Mouse (Mus musculus): ENCODE measurements around the gene Tubb2b. TPM values are rescaled to one million over a fixed set of nuclear protein-coding genes. Genes with fewer than 3 reads are reported as not detected.
"Not testable (repeated sequence)": the region's sequence is repeated elsewhere in the genome, so short reads cannot be mapped to it uniquely, and the experiment has no call there.

Tubb2b gene
- polyA plus RNA-seq, 1 experiment from 2014 or later: 24.8 TPM

DNA sequence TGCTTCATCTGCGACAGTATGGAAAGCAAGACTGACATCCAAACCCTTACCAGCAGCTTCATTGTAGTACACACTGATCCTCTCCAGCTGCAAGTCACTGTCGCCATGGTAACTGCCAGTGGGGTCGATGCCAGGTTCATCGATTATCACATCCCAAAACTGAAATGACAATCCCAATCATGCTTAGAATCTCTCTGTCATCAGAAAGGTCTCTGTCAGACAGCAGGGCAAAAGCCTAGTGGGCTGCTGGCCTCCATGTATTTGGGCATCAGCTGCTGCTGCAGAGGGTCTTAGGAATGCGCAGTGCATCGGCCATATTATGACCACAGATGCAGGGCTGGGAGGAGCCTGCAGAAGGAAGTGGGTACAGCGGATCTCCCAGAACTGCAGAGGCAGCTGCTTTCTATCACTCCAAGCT is 41.4 kb downstream of the Tubb2b start:
- no peaks in the 10 kb centered on the region for H3K9me3 ChIP-seq (replicated peaks; ENCODE audit: low read length)
- H3K4me2 ChIP-seq (ENCODE audit: low read length): no peak overlapping the region
- ATAC-seq (replicated peaks; ENCODE audit: low FRiP score, low read depth) (no peak), DNase-seq (ENCODE audit: low spot score) (no peak)
- no peak overlapping the region for H3K27ac ChIP-seq
- WGBS: 67% methylated on average over 7 of the region's 7 CpGs
- TF ChIP-seq CTCF (IDR thresholded peaks at IDR 0.05; ENCODE audit: low read depth): no peak
- H3K4me1 ChIP-seq (replicated peaks; ENCODE audit: insufficient read depth, low read length): 0 out of 2 replicates have a peak, but pooled peaks cover 3% of the 10 kb centered on the region
- H3K9ac ChIP-seq (ENCODE audit: low read depth, low read length): no peak overlapping the region
- H3K4me3 ChIP-seq (replicated peaks; ENCODE audit: low read depth, low read length): no peak overlapping the region
- no peaks in the 10 kb centered on the region for H3K36me3 ChIP-seq (ENCODE audit: insufficient read depth, low read length)
- no peaks in the 10 kb centered on the region for H3K27me3 ChIP-seq (ENCODE audit: insufficient read depth, low read length)

DNA sequence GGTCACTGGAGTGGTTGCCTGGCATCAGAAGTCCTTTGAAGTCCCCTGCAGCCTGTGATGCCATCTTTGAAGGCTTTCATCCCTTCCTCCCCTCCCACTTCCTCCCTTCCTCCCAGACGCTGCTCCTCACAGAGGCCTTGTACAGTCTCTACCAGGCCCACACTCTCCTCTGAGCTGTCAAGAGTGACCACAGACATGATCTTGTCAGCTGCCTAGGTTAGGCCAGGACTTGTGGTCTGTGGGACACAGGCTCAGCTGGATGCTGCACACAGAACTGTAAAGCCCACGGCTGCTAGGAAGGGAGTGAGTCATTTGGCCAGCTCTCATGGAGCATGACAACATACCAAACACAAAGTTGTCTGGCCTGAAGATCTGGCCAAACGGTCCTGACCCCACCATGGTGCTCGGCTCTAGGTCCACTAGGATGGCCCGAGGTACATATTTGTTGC is 42.0 kb downstream of the Tubb2b start:
- not testable (repeated sequence) for H3K4me2 ChIP-seq (ENCODE audit: low read length); H3K27me3 ChIP-seq (ENCODE audit: insufficient read depth, low read length); H3K9me3 ChIP-seq (replicated peaks; ENCODE audit: low read length); H3K27ac ChIP-seq; DNase-seq (ENCODE audit: low spot score); H3K36me3 ChIP-seq (ENCODE audit: insufficient read depth, low read length); H3K9ac ChIP-seq (ENCODE audit: low read depth, low read length); H3K4me3 ChIP-seq (replicated peaks; ENCODE audit: low read depth, low read length); H3K4me1 ChIP-seq (replicated peaks; ENCODE audit: insufficient read depth, low read length)
- 41% methylated on average over 5 of the region's 5 CpGs for WGBS
- ATAC-seq (replicated peaks; ENCODE audit: low FRiP score, low read depth): peak; percentile 33; the same call in 1 of the 2 replicates

DNA sequence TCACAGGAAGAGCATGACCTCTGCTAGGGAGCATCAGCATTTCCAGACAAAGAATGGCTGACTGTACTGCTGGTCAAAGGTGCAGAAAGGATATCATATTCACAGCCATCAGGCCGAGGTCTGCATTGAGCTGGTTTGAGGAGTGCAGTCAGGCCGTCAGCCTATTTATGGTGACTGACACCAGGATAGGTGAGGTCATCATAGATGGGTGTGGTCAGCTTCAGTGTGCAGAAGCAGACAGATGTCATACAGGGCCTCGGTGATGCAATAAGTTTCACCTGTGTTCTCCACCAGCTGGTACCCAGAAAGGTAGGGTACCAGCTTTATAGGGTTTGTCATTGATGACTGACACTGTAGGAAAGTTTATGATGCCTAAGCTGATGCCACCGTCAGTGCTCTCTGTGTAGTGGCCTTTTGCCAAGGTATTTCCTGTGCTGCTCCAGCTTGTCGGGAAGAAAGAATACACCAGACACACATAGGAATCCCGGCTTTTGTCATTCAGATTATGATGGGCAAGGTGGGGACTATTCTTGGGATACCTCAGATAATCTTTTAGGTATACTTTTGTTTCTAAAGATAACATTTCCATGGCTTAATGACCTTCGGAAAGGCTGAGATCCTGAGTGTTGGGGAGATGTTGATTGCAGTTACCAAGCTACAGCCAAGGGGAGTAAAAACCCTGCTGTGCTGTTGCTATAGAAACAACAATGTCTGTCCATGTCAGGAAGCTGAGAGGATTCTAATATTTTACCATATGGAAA is 43.0 kb downstream of the Tubb2b start:
- Histone ChIP-seq H3K4me2 (ENCODE audit: low read length) (no peak overlapping the region), H3K36me3 (ENCODE audit: insufficient read depth, low read length) (no peaks in the 10 kb centered on the region), H3K27ac (no peak overlapping the region), H3K9me3 (replicated peaks; ENCODE audit: low read length) (no peaks in the 10 kb centered on the region), H3K27me3 (ENCODE audit: insufficient read depth, low read length) (no peaks in the 10 kb centered on the region), H3K4me1 (replicated peaks; ENCODE audit: insufficient read depth, low read length) (0 out of 2 replicates have a peak, but pooled peaks cover 3% of the 10 kb centered on the region), H3K4me3 (replicated peaks; ENCODE audit: low read depth, low read length) (no peak overlapping the region), H3K9ac (ENCODE audit: low read depth, low read length) (no peak overlapping the region)
- 50% methylated on average over 7 of the region's 7 CpGs for WGBS
- DNase-seq (ENCODE audit: low spot score): no peak
- no peak for TF ChIP-seq CTCF (IDR thresholded peaks at IDR 0.05; ENCODE audit: low read depth)
- ATAC-seq (replicated peaks; ENCODE audit: low FRiP score, low read depth): no peak

DNA sequence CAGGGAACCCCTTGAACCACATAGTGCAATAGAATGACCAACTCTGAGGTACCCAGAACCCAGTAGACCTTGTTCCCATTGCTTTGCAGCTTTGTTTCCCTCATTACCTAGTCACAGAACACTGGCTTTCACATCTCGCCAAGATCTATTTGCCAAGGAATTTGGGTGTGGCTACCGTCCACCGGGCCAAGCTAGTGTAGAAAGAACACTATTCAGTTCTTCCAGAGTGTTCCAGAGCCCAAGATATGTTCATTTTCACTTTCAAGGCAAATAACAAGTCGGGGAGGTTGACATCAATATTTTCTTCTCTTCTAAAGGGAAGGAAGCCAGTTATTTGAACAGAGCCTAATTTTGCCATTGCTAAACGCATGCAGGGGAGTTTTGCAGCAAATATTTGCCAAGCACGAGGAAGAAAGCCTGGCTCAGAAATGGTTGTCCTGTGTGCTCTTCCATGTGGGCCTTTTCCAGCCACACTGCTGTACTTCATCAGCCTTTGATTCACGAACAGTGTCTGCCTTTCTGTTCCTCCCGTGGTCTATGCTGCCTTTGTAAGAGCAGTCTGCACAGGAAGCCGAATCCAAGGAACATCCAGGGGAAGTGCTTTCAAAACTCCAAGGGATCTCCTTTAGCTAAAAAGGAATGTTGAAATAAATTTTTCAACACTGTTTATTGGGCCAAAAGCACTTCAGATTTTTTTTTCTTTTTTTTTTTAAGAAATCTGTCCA is 46.1 kb downstream of the Tubb2b start:
- 0 out of 2 replicates have a peak, but pooled peaks cover 3% of the 10 kb centered on the region for H3K4me1 ChIP-seq (replicated peaks; ENCODE audit: insufficient read depth, low read length)
- H3K9ac ChIP-seq (ENCODE audit: low read depth, low read length): no peak overlapping the region
- no peaks in the 10 kb centered on the region for H3K36me3 ChIP-seq (ENCODE audit: insufficient read depth, low read length)
- no peak for ATAC-seq (replicated peaks; ENCODE audit: low FRiP score, low read depth)
- DNase-seq (ENCODE audit: low spot score): no peak
- H3K4me3 ChIP-seq (replicated peaks; ENCODE audit: low read depth, low read length): no peak overlapping the region
- WGBS: 63% methylated on average over 9 of the region's 9 CpGs
- TF ChIP-seq CTCF (IDR thresholded peaks at IDR 0.05; ENCODE audit: low read depth): no peak
- no peaks in the 10 kb centered on the region for H3K9me3 ChIP-seq (replicated peaks; ENCODE audit: low read length)
- H3K4me2 ChIP-seq (ENCODE audit: low read length): no peak overlapping the region
- H3K27me3 ChIP-seq (ENCODE audit: insufficient read depth, low read length): no peaks in the 10 kb centered on the region
- no peak overlapping the region for H3K27ac ChIP-seq

DNA sequence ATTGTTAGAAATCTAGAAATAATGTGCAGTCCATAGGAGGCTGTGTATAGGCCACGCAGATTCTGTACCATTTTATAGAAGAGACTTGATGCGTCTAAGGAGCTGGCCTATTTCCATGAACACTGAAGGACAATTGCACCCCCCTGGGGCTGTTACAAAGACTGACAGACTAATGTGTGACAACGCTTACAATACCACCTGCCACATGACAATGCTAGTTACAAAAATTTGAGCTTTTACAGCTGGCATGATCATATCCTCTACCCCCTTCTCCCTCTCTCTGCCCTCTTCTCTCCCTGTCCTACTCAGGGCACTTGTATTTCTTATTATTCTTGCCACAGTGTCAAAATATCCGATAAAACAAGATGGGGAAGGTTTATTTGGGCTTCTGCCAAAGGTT is 48.3 kb downstream of the Tubb2b start:
- no peaks in the 10 kb centered on the region for H3K36me3 ChIP-seq (ENCODE audit: insufficient read depth, low read length)
- ATAC-seq (replicated peaks; ENCODE audit: low FRiP score, low read depth) (no peak), DNase-seq (ENCODE audit: low spot score) (no peak)
- peaks cover 8% of the 10 kb centered on the region for H3K4me1 ChIP-seq (replicated peaks; ENCODE audit: insufficient read depth, low read length)
- no peak overlapping the region for H3K4me2 ChIP-seq (ENCODE audit: low read length)
- no peak overlapping the region for H3K9ac ChIP-seq (ENCODE audit: low read depth, low read length)
- 76% methylated on average over 4 of the region's 4 CpGs for WGBS
- no peak overlapping the region for H3K27ac ChIP-seq
- TF ChIP-seq CTCF (IDR thresholded peaks at IDR 0.05; ENCODE audit: low read depth): no peak
- no peaks in the 10 kb centered on the region for H3K9me3 ChIP-seq (replicated peaks; ENCODE audit: low read length)
- no peak overlapping the region for H3K4me3 ChIP-seq (replicated peaks; ENCODE audit: low read depth, low read length)
- no peaks in the 10 kb centered on the region for H3K27me3 ChIP-seq (ENCODE audit: insufficient read depth, low read length)

DNA sequence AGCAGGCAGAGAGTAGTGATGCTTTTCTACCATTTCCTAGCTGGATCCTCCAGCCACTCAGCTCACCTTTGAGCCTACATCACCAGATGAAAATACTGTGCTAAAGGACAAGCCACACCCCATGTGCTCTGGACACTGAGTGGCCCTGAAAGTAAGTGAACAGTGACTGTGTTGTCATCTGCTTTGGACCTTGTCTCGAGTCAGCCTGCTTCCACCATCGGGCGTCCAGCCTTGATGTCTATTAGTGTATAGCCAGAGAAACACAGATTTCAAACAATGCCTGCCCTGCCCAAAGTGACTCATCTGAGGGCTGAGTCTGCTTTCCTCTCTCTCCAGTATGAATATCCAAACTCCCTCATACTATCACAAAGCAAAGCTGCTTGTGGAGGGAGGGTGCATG is 50.5 kb downstream of the Tubb2b start:
- Histone ChIP-seq H3K9ac (ENCODE audit: low read depth, low read length) (no peak overlapping the region), H3K27me3 (ENCODE audit: insufficient read depth, low read length) (no peaks in the 10 kb centered on the region), H3K27ac (no peak overlapping the region), H3K4me3 (replicated peaks; ENCODE audit: low read depth, low read length) (no peak overlapping the region), H3K4me2 (ENCODE audit: low read length) (no peak overlapping the region), H3K36me3 (ENCODE audit: insufficient read depth, low read length) (no peaks in the 10 kb centered on the region), H3K9me3 (replicated peaks; ENCODE audit: low read length) (no peaks in the 10 kb centered on the region), H3K4me1 (replicated peaks; ENCODE audit: insufficient read depth, low read length) (peaks cover 14% of the 10 kb centered on the region)
- no peak for DNase-seq (ENCODE audit: low spot score)
- ATAC-seq (replicated peaks; ENCODE audit: low FRiP score, low read depth): no peak
- TF ChIP-seq CTCF (IDR thresholded peaks at IDR 0.05; ENCODE audit: low read depth): no peak
- WGBS: 86% methylated on average over 3 of the region's 3 CpGs

Data from kidney, postnatal 0 days (tissue).